Mouse (Mus musculus) lung, adult 2 months (tissue): ENCODE measurements around the gene Ccdc141.

Experiments
- CTCF ChIP-seq: fragments of 200-500 bp; IDR thresholded peaks from 2 replicates; pipeline ENCODE4 v1.5.1; 2011; ENCODE audit warnings: mild to moderate bottlenecking, low read length, control low read depth; ENCODE audit not compliant: insufficient read depth
- POLR2A ChIP-seq: fragments of 200-500 bp; IDR thresholded peaks from 2 replicates; pipeline ENCODE4 v1.6.1; 2011; ENCODE audit warnings: low read depth, mild to moderate bottlenecking, control low read depth, low read length, borderline replicate concordance; ENCODE audit errors: extremely low read depth

GRCm38 (mm10) chr2:77168781-77169180 lies 1.7 kb downstream of the Ccdc141 start:
- no peak for TF ChIP-seq POLR2A
- no peak for TF ChIP-seq CTCF
